Mouse (Mus musculus) heart, postnatal 0 days (tissue): ENCODE data around the gene Aif1. TPM values are rescaled to one million over a fixed set of nuclear protein-coding genes. Genes with fewer than 3 reads are reported as not detected.

Experiments
- ATAC-seq: fragments of 200-750 bp; cut with Nextera tagmentation; 2 replicates; pipeline ENCODE4 v1.8.0; 2017; ENCODE audit warnings: low read depth, moderate number of reproducible peaks, moderate library complexity; ENCODE audit not compliant: insufficient read depth
- DNase-seq: peaks from one replicate; pipeline ENCODE4 v3.0.0-alpha.2; 2016; ENCODE audit warnings: low spot score
- H3K27ac ChIP-seq: fragments of 300-500 bp; sonication (generic); 2 replicates; pipeline ENCODE4 v1.5.1; 2014; ENCODE audit warnings: low read depth, mild to moderate bottlenecking
- H3K27me3 ChIP-seq: fragments of 300-500 bp; sonication (generic); 2 replicates; pipeline ENCODE4 v1.6.1; 2014; ENCODE audit warnings: low read length, mixed read lengths; ENCODE audit not compliant: control insufficient read depth, insufficient read depth
- H3K36me3 ChIP-seq: fragments of 300-500 bp; sonication (generic); replicated peaks from 2 replicates; pipeline ENCODE4 v1.6.1; 2014; ENCODE audit warnings: low read length, mixed read lengths; ENCODE audit not compliant: control insufficient read depth, insufficient read depth
- H3K4me1 ChIP-seq: fragments of 300-500 bp; sonication (generic); 2 replicates; pipeline ENCODE4 v1.6.1; 2014; ENCODE audit warnings: antibody characterized with exemption; ENCODE audit not compliant: control insufficient read depth, insufficient read depth
- H3K4me2 ChIP-seq: fragments of 300-500 bp; sonication (generic); 2 replicates; pipeline ENCODE4 v1.6.1; 2014; ENCODE audit warnings: low read depth, mild to moderate bottlenecking, low read length, moderate library complexity
- H3K4me3 ChIP-seq: fragments of 300-500 bp; sonication (generic); 2 replicates; pipeline ENCODE4 v1.5.1; 2014; ENCODE audit warnings: low read depth, low read length
- H3K9ac ChIP-seq: fragments of 300-500 bp; sonication (generic); replicated peaks from 2 replicates; pipeline ENCODE4 v1.6.1; 2014; ENCODE audit warnings: low read depth, low read length, mixed read lengths
- H3K9me3 ChIP-seq: fragments of 300-500 bp; sonication (generic); replicated peaks from 2 replicates; pipeline ENCODE4 v1.6.1; 2016; ENCODE audit warnings: low read length; ENCODE audit not compliant: control insufficient read depth
- CTCF ChIP-seq: IDR thresholded peaks from 2 replicates; pipeline ENCODE4 v1.5.1; 2016; ENCODE audit warnings: antibody characterized with exemption, control low read depth, low read depth
- EP300 ChIP-seq: IDR thresholded peaks from 2 replicates; pipeline ENCODE4 v1.6.1; 2016; ENCODE audit warnings: antibody characterized with exemption, low read depth
- whole genome bisulfite sequencing: fragments of 180-500 bp; shearing (Covaris S2); extraction: QIAGEN DNeasy Blood & Tissue Kit; methylation state at CpG from one replicate; pipeline ENCODE4 v1.1.7; 2014; 5-methylcytosine and 5-hydroxymethylcytosine counted together
- polyA plus RNA-seq: library from polyadenylated mRNA; unstranded; fragments of >200 nt; fragmentation: Nextera tagmentation; extraction: Ambion mirVana; gene quantifications from 2 replicates; pipeline ENCODE4 v1.2.1, GENCODE M21; 2015
- total RNA-seq: library from RNA; depleted of rRNA; stranded (reverse); fragments of >200 nt; gene quantifications from 2 replicates; pipeline ENCODE4 v1.2.3, GENCODE M21; 2014; ENCODE audit warnings: low replicate concordance

Aif1 gene
- total and polyA plus RNA-seq, 2 experiments from 2014 or later, result 1.8 to 7.5 TPM

DNA sequence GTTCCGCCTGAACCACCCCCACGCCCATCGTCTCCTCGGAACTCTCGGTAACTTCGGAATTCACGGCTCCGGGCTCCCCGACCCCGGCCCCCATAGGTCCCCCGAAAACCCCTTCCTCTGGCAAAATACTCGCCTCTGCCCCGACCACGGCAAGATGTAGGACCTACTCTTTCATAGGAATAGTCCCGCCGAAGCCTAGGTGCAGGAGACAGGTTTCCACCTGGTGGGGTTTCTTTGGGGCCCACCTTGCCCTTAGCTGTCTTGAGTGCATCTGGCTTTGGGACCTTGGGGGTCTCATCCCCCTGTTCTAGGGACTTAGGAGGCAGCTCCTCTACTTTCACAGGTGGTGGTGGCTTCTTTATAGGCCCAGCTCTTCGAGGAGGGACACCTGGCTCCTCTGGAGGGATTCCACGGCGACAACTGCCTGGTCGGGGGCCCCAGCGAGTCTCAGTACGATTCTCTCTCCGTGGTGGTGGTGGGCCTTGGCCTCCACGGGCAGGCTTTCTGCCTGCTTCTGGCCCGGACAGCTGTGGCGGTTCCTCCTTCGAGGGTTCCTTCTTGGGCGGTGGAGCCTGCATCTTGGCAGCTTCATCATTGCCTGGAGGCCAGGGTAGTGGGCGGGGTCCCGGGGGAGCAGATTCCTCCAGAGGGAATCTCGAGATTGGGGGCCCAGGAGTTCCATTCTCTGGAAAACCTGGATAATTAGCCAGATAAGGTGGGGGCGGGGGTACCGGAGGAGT lies 19.2 kb downstream of the Aif1 start:
- Histone ChIP-seq H3K4me2 (no peak overlapping the region), H3K27ac (no peak overlapping the region), H3K36me3 (peaks cover 100% of the 10 kb centered on the region), H3K4me1 (no peaks in the 10 kb centered on the region), H3K27me3 (no peaks in the 10 kb centered on the region), H3K4me3 (no peak overlapping the region), H3K9me3 (no peaks in the 10 kb centered on the region), H3K9ac (no peak overlapping the region)
- DNase-seq (no peak), ATAC-seq (no peak)
- 85% methylated on average over 33 of the region's 33 CpGs for WGBS
- TF ChIP-seq EP300 (no peak), CTCF (no peak)

DNA sequence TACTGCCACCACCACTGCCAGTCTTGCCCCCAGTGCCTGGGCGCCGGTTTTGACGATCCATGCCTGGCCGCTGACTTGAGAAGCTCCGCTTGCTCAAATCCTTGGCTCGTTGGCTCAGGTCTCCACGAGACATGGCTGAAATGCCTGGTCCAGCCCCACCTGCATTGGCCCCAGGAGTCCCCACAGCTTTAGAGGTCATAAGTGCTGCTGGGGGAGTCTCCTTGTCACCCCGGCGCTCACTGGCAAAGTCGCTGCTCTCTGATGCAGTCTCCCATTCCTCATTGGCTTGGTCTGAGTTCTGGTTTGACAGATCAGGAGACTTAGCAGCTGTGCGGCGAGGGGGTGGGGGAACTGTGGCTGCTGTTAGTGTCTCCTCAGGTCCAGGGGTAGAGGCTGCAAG lies 20.4 kb downstream of the Aif1 start:
- no peak overlapping the region for H3K27ac ChIP-seq
- DNase-seq (no peak), ATAC-seq (no peak)
- H3K4me3 ChIP-seq, result no peak overlapping the region
- no peaks in the 10 kb centered on the region for H3K9me3 ChIP-seq
- H3K9ac ChIP-seq, result no peak overlapping the region
- WGBS, result 81% methylated on average over 12 of the region's 12 CpGs
- H3K27me3 ChIP-seq, result no peaks in the 10 kb centered on the region
- peaks cover 99% of the 10 kb centered on the region for H3K36me3 ChIP-seq
- H3K4me1 ChIP-seq, result no peaks in the 10 kb centered on the region
- H3K4me2 ChIP-seq, result no peak overlapping the region
- no peak for TF ChIP-seq EP300
- no peak for TF ChIP-seq CTCF

DNA sequence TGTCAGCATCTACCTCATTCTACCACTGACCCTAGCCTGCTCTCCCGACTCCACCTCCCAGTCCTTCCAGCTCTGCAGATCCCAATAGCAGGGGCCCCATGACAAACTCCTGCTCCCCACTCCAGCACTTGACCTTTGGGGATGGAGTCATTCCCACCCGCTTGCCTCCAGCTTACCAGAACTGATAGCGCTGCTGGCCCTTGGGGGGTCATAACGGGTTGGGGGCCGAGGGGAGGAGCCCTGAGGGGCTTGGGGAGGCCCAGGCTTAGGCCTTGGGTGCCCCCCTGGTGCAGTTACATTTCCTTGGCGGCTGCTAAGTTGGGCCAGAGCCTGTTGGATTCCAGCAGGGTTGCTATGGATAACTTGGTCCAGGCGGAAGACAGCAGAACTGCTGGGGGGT lies 21.3 kb downstream of the Aif1 start:
- Histone ChIP-seq H3K4me2 (no peak overlapping the region), H3K36me3 (peaks cover 99% of the 10 kb centered on the region), H3K9me3 (no peaks in the 10 kb centered on the region), H3K4me1 (no peaks in the 10 kb centered on the region), H3K4me3 (no peak overlapping the region), H3K9ac (no peak overlapping the region), H3K27me3 (no peaks in the 10 kb centered on the region), H3K27ac (no peak overlapping the region)
- no peak for TF ChIP-seq CTCF
- TF ChIP-seq EP300, result no peak
- 76% methylated on average over 7 of the region's 7 CpGs for WGBS
- no peak for ATAC-seq
- DNase-seq, result no peak

DNA sequence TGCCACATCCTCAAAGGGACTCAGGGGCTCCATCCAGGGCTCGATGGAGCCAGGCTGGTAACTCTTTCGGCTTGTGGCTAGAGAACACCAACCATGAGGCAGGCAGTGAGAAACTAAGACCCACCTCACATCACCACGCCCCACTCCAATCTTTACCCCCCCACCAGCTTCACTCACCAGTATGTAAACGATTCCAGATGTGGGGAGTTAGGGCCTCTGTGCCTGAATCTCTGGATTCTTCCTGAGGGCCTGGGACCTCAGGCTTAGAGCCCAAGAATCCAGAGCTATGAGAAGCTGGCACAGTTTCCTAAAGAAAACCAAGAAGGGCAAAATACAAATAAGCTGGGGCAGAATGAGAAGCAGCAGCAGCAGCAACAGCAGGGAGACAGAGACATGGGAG lies 21.9 kb downstream of the Aif1 start:
- 79% methylated on average over 4 of the region's 4 CpGs for WGBS
- DNase-seq, result no peak
- H3K4me1 ChIP-seq, result no peaks in the 10 kb centered on the region
- peaks cover 99% of the 10 kb centered on the region for H3K36me3 ChIP-seq
- H3K4me3 ChIP-seq, result no peak overlapping the region
- TF ChIP-seq CTCF (no peak), EP300 (no peak)
- no peak overlapping the region for H3K27ac ChIP-seq
- no peak overlapping the region for H3K4me2 ChIP-seq
- H3K27me3 ChIP-seq, result no peaks in the 10 kb centered on the region
- ATAC-seq, result no peak
- no peak overlapping the region for H3K9ac ChIP-seq
- H3K9me3 ChIP-seq, result no peaks in the 10 kb centered on the region

DNA sequence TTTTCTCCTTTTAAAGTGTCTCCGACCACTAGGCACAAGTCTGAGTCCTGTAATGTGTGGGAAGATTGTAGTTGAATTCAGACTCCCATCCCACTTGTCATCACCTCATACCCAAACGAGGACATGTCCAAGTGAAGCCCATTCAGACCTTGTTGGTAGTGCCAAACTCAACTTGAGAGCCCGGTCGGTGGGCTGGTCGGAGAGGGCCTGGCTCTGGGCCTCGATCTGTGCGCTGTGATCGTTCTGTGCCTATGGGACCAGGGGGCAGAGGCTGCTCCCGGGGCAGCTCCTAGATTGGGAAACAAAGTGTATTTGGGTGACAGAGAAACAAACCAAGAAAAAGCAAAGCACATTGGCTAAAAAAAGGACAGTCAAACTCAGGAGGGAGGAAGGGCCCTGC lies 22.8 kb downstream of the Aif1 start:
- Histone ChIP-seq H3K4me3 (no peak overlapping the region), H3K9ac (no peak overlapping the region), H3K27ac (no peak overlapping the region), H3K36me3 (peaks cover 99% of the 10 kb centered on the region), H3K27me3 (no peaks in the 10 kb centered on the region), H3K9me3 (no peaks in the 10 kb centered on the region), H3K4me2 (no peak overlapping the region), H3K4me1 (no peaks in the 10 kb centered on the region)
- no peak for TF ChIP-seq CTCF
- TF ChIP-seq EP300, result no peak
- WGBS, result 56% methylated on average over 9 of the region's 9 CpGs
- ATAC-seq (no peak), DNase-seq (no peak)

DNA sequence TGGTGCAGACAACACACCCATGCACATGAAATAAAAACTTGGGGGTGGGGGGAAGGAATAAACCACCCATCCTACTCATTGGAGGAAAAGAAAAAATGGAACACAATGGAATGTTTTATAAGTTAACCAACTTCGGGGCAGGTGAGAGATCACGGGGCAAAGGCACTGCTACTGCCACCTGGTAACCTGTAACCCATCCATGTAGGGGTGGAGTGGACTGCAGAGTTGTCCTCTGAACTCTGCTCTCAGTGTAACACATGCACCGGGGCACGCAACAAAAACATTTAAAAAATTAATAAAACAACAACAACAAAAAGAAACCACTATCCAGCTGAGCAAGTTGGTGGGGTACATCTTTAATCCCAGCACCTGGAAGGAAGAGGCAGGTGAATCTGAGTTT lies 23.7 kb downstream of the Aif1 start:
- H3K4me2 ChIP-seq, result no peak overlapping the region
- H3K27me3 ChIP-seq, result no peaks in the 10 kb centered on the region
- H3K4me3 ChIP-seq, result no peak overlapping the region
- H3K36me3 ChIP-seq, result peaks cover 98% of the 10 kb centered on the region
- no peak overlapping the region for H3K9ac ChIP-seq
- no peak for TF ChIP-seq EP300
- no peak for TF ChIP-seq CTCF
- H3K9me3 ChIP-seq, result no peaks in the 10 kb centered on the region
- 95% methylated on average over 4 of the region's 4 CpGs for WGBS
- no peak for DNase-seq
- no peaks in the 10 kb centered on the region for H3K4me1 ChIP-seq
- H3K27ac ChIP-seq, result no peak overlapping the region
- no peak for ATAC-seq
